In the genomic region with DNA sequence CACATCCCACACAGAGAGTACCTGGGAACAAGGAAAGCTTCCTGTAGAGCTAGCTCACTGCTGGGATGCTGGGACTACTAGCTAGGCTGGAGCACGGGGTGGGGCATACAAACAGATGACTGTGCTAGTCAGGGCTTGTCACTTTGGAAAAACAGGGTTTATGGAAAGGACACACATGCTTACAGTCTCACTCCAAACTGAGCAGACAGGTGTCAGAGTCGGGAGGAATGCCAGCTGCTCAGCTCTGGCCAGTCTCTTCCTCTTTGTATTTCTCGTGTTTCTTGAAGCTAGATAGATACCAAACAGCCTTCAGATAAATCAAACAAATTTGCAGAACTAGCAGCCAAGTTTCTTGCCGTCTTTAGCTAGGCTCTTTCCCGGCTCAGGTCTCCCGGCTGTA, we compare ENCODE assay signal across 12 mouse cellular contexts. TPM values are rescaled to one million over a fixed set of nuclear protein-coding genes. Genes with fewer than 3 reads are reported as not detected.
DNase-seq lines count a peak whose midpoint lies in the region; ATAC-seq and TF ChIP-seq lines count a peak whose summit lies in the region.
"Had no signal": no experiment of that assay in that cellular context is flagged by ENCODE, and none has a peak within 500 bp of the region (broad histone marks: within the 10 kb centered on the region; RNA-seq: fewer than 3 reads in every experiment).

No protein-coding gene starts in this region.

- no peak overlapping the region for H3K4me2 ChIP-seq in embryonic facial prominence, embryonic 12.5 days (replicated peaks)
- H3K4me2 ChIP-seq in lung, embryonic 14.5 days = 0 out of 2 replicates have a peak overlapping the region, but pooled peaks have one; percentile 4
- H3K4me2 ChIP-seq in embryonic facial prominence, embryonic 14.5 days (ENCODE audit: low read depth, low read length) = 0 out of 2 replicates have a peak overlapping the region, but pooled peaks have one; percentile 11
- peak overlapping the region; percentile 27; the same call in 1 of the 2 replicates for H3K4me2 ChIP-seq in stomach, postnatal 0 days (replicated peaks; ENCODE audit: low read depth)
- H3K4me2 ChIP-seq: midbrain, embryonic 13.5 days had no signal

- no peaks in the 10 kb centered on the region for H3K27me3 ChIP-seq in embryonic facial prominence, embryonic 12.5 days
- H3K27me3 ChIP-seq in embryonic facial prominence, embryonic 10.5 days (replicated peaks; ENCODE audit: low read depth, poor library complexity, severe bottlenecking) = no peaks in the 10 kb centered on the region
- no peaks in the 10 kb centered on the region for H3K27me3 ChIP-seq in lung, embryonic 14.5 days (ENCODE audit: insufficient read depth, low read length)
- no peaks in the 10 kb centered on the region for H3K27me3 ChIP-seq in embryonic facial prominence, embryonic 14.5 days (replicated peaks; ENCODE audit: control insufficient read depth, insufficient read depth, low read length)
- H3K27me3 ChIP-seq in stomach, postnatal 0 days (ENCODE audit: control insufficient read depth, insufficient read depth, low read length) = no peaks in the 10 kb centered on the region
- H3K27me3 ChIP-seq: midbrain, embryonic 13.5 days had no signal

- no peaks in the 10 kb centered on the region for H3K36me3 ChIP-seq in embryonic facial prominence, embryonic 12.5 days
- no peaks in the 10 kb centered on the region for H3K36me3 ChIP-seq in embryonic facial prominence, embryonic 10.5 days (replicated peaks)
- H3K36me3 ChIP-seq in lung, embryonic 14.5 days (ENCODE audit: insufficient read depth) = no peaks in the 10 kb centered on the region
- no peaks in the 10 kb centered on the region for H3K36me3 ChIP-seq in embryonic facial prominence, embryonic 14.5 days (ENCODE audit: control insufficient read depth, insufficient read depth, low read length)
- H3K36me3 ChIP-seq in stomach, postnatal 0 days (ENCODE audit: control insufficient read depth, insufficient read depth, low read length) = no peaks in the 10 kb centered on the region
- H3K36me3 ChIP-seq: forebrain, embryonic 10.5 days; midbrain, embryonic 13.5 days had no signal

- no peaks in the 10 kb centered on the region for H3K9me3 ChIP-seq in embryonic facial prominence, embryonic 12.5 days
- H3K9me3 ChIP-seq in embryonic facial prominence, embryonic 10.5 days = no peaks in the 10 kb centered on the region
- H3K9me3 ChIP-seq in lung, embryonic 14.5 days (ENCODE audit: low read depth, low read length) = no peaks in the 10 kb centered on the region
- H3K9me3 ChIP-seq in embryonic facial prominence, embryonic 14.5 days (ENCODE audit: control insufficient read depth, low read length) = no peaks in the 10 kb centered on the region
- H3K9me3 ChIP-seq in stomach, postnatal 0 days (ENCODE audit: control insufficient read depth, low read length) = no peaks in the 10 kb centered on the region
- H3K9me3 ChIP-seq: forebrain, embryonic 10.5 days; midbrain, embryonic 13.5 days had no signal

- WGBS in embryonic facial prominence, embryonic 12.5 days = 48% methylated on average over 6 of the region's 6 CpGs
- 65% methylated on average over 6 of the region's 6 CpGs for WGBS in embryonic facial prominence, embryonic 10.5 days
- WGBS in lung, embryonic 14.5 days = 16% methylated on average over 6 of the region's 6 CpGs
- 50% methylated on average over 6 of the region's 6 CpGs for WGBS in embryonic facial prominence, embryonic 14.5 days
- 13% methylated on average over 6 of the region's 6 CpGs for WGBS in stomach, postnatal 0 days

- H3K9ac ChIP-seq in embryonic facial prominence, embryonic 12.5 days = no peak overlapping the region
- no peak overlapping the region for H3K9ac ChIP-seq in lung, embryonic 14.5 days
- no peak overlapping the region for H3K9ac ChIP-seq in embryonic facial prominence, embryonic 14.5 days (ENCODE audit: low read depth, low read length)
- no peak overlapping the region for H3K9ac ChIP-seq in stomach, postnatal 0 days (ENCODE audit: low read length)
- H3K9ac ChIP-seq: midbrain, embryonic 13.5 days had no signal

- no peak overlapping the region for H3K4me3 ChIP-seq in embryonic facial prominence, embryonic 12.5 days
- no peak overlapping the region for H3K4me3 ChIP-seq in embryonic facial prominence, embryonic 10.5 days
- H3K4me3 ChIP-seq in lung, embryonic 14.5 days (ENCODE audit: low read depth, low read length) = no peak overlapping the region
- no peak overlapping the region for H3K4me3 ChIP-seq in embryonic facial prominence, embryonic 14.5 days (ENCODE audit: low read depth, low read length)
- no peak overlapping the region for H3K4me3 ChIP-seq in stomach, postnatal 0 days (ENCODE audit: low read depth, low read length)
- H3K4me3 ChIP-seq: forebrain, embryonic 10.5 days; midbrain, embryonic 13.5 days had no signal

- H3K27ac ChIP-seq in embryonic facial prominence, embryonic 12.5 days = peak overlapping the region; percentile 12; the same call in 1 of the 2 replicates
- no peak overlapping the region for H3K27ac ChIP-seq in embryonic facial prominence, embryonic 10.5 days (replicated peaks)
- no peak overlapping the region for H3K27ac ChIP-seq in lung, embryonic 14.5 days (ENCODE audit: low read depth)
- 0 out of 2 replicates have a peak overlapping the region, but pooled peaks have one; percentile 11 for H3K27ac ChIP-seq in embryonic facial prominence, embryonic 14.5 days (replicated peaks; ENCODE audit: low read depth, low read length)
- H3K27ac ChIP-seq in stomach, postnatal 0 days (replicated peaks) = peak overlapping the region; percentile 45; the same call in 1 of the 2 replicates
- H3K27ac ChIP-seq: forebrain, embryonic 10.5 days; midbrain, embryonic 13.5 days had no signal

- ATAC-seq in embryonic facial prominence, embryonic 12.5 days (ENCODE audit: insufficient number of reproducible peaks, insufficient read depth, low FRiP score, low TSS enrichment) = 0 out of 2 replicates have a peak, but pooled peaks have one; percentile 37
- ATAC-seq in lung, embryonic 14.5 days (ENCODE audit: insufficient read depth) = peak; percentile 59
- ATAC-seq in embryonic facial prominence, embryonic 14.5 days (ENCODE audit: low read depth) = peak; percentile 88
- peak; percentile 65 for ATAC-seq in stomach, postnatal 0 days (ENCODE audit: low FRiP score, low TSS enrichment)
- ATAC-seq: midbrain, embryonic 13.5 days; Patski had no signal

- TF ChIP-seq CTCF in lung, embryonic 14.5 days (IDR thresholded peaks at IDR 0.05; ENCODE audit: low read depth) = no peak
- no peak for TF ChIP-seq CTCF in stomach, postnatal 0 days (IDR thresholded peaks at IDR 0.05; ENCODE audit: low read depth)

- peaks cover 7% of the 10 kb centered on the region; the same call in 1 of the 2 replicates for H3K4me1 ChIP-seq in embryonic facial prominence, embryonic 12.5 days
- H3K4me1 ChIP-seq in embryonic facial prominence, embryonic 10.5 days = peaks cover 27% of the 10 kb centered on the region
- peaks cover 11% of the 10 kb centered on the region for H3K4me1 ChIP-seq in lung, embryonic 14.5 days (ENCODE audit: insufficient read depth)
- peaks cover 6% of the 10 kb centered on the region; the same call in 1 of the 2 replicates for H3K4me1 ChIP-seq in embryonic facial prominence, embryonic 14.5 days (ENCODE audit: control insufficient read depth, insufficient read depth, low read length)
- H3K4me1 ChIP-seq in stomach, postnatal 0 days (replicated peaks; ENCODE audit: control insufficient read depth, insufficient read depth) = peaks cover 5% of the 10 kb centered on the region; the same call in 1 of the 2 replicates

- no peak for DNase-seq in embryonic facial prominence, embryonic 10.5 days (ENCODE audit: low spot score)
- DNase-seq in lung, embryonic 14.5 days = peak; percentile 68
- no peak for DNase-seq in lung, postnatal 14 days
- peak; percentile 85 for DNase-seq in embryonic facial prominence, embryonic 14.5 days (ENCODE audit: low spot score)
- peak; percentile 47 for DNase-seq in stomach, postnatal 0 days (ENCODE audit: low spot score)
- no peak for DNase-seq in thymus, postnatal 10 days (ENCODE audit: low spot score in 2 of 2)
- DNase-seq: layer of hippocampus, adult 9-11 months; liver had no signal

- TF ChIP-seq EP300 in stomach, postnatal 0 days (optimal IDR thresholded peaks at IDR 0.05) = no peak

RNA-seq across cellular contexts. Expression of gene Nfe2l3, which starts 31.2 kb away (rescaled TPM):
- polyA plus RNA-seq in embryonic facial prominence, embryonic 12.5 days (2016; fragmentation: Nextera tagmentation; extraction: Ambion mirVana) = 1.9 and 2.1 TPM in 2 replicates
- 1.3 and 1.6 TPM in 2 replicates for polyA plus RNA-seq in embryonic facial prominence, embryonic 10.5 days (2016; fragmentation: Nextera tagmentation; extraction: Ambion mirVana)
- 2.8 and 3.1 TPM in 2 replicates for polyA plus RNA-seq in lung, embryonic 14.5 days (2014; fragmentation: Nextera tagmentation; extraction: Ambion mirVana)
- polyA plus RNA-seq in embryonic facial prominence, embryonic 14.5 days (2014; fragmentation: Nextera tagmentation; extraction: Ambion mirVana) = 4.0 and 4.1 TPM in 2 replicates
- 19.6 and 20.9 TPM in 2 replicates for polyA plus RNA-seq in stomach, postnatal 0 days (2015; fragmentation: Nextera tagmentation; extraction: Ambion mirVana)

Comparison
In these comparisons a context has a peak if more than half of its experiments do, and no peak if none do; other contexts are left out.
1. H3K27ac ChIP-seq: peak in embryonic facial prominence, embryonic 12.5 days (single experiment), embryonic facial prominence, embryonic 14.5 days (single experiment) and stomach, postnatal 0 days (single experiment); none in embryonic facial prominence, embryonic 10.5 days (single experiment) and lung, embryonic 14.5 days (single experiment).
2. DNase-seq: peak in lung, embryonic 14.5 days (single experiment), embryonic facial prominence, embryonic 14.5 days (single experiment) and stomach, postnatal 0 days (single experiment); none in embryonic facial prominence, embryonic 10.5 days (single experiment), lung, postnatal 14 days (single experiment) and thymus, postnatal 10 days (0 of 2).
3. ATAC-seq: peak in every context shown above with its lines; median percentile 88 in embryonic facial prominence, embryonic 14.5 days; 65 in stomach, postnatal 0 days; 59 in lung, embryonic 14.5 days; 37 in embryonic facial prominence, embryonic 12.5 days.